Mouse (Mus musculus): Measurements from ENCODE around the gene Olfr655. TPM values are rescaled to one million over a fixed set of nuclear protein-coding genes. Genes with fewer than 3 reads are reported as not detected.

Olfr655 gene
- polyA plus RNA-seq (2014; fragmentation: Nextera tagmentation; extraction: Ambion mirVana), result not detected in 2 replicates

DNA sequence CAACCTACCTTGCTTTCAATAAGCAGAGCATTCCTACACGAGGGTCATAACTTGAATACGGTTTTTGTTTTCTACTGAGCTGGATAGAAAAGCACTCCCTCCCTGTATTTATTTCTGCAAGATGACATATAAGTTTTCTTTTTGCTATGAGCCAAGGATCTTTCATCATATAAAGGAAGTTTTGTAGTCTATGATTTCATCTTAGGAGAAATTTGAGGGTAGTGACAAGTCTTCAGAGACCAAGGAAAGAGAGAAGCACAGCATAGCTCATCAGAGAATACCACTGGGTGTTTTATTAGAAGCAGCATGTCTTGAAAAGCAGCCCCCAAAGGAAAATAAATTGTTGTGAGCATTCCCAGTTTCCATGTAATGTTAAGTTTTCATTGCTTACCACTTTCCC lies at the start of gene Olfr655:
Olfr655 (minus strand) TSS at position 101 of the 400 bp plus-strand sequence.
- Histone ChIP-seq H3K9ac (ENCODE audit: low read length) (no peak within 1 kb of the TSS), H3K9me3 (ENCODE audit: control insufficient read depth, low read length) (no peaks in the 10 kb centered on the region), H3K36me3 (ENCODE audit: control insufficient read depth, insufficient read depth, low read length) (no peaks in the 10 kb centered on the region), H3K4me2 (ENCODE audit: low read depth, severe bottlenecking) (no peak within 1 kb of the TSS), H3K4me1 (ENCODE audit: control insufficient read depth, insufficient read depth, low read length) (no peaks in the 10 kb centered on the region), H3K27ac (replicated peaks; ENCODE audit: low read depth, low read length) (no peak within 1 kb of the TSS), H3K27me3 (ENCODE audit: control insufficient read depth, insufficient read depth, low read length) (no peaks in the 10 kb centered on the region), H3K4me3 (ENCODE audit: low read depth, low read length) (no peak within 1 kb of the TSS)
- ATAC-seq (ENCODE audit: insufficient number of reproducible peaks, low FRiP score, low TSS enrichment, low read depth), result no peak
- WGBS, result 85% methylated on average over 2 of the region's 2 CpGs
- DNase-seq (ENCODE audit: low spot score), result no peak

DNA sequence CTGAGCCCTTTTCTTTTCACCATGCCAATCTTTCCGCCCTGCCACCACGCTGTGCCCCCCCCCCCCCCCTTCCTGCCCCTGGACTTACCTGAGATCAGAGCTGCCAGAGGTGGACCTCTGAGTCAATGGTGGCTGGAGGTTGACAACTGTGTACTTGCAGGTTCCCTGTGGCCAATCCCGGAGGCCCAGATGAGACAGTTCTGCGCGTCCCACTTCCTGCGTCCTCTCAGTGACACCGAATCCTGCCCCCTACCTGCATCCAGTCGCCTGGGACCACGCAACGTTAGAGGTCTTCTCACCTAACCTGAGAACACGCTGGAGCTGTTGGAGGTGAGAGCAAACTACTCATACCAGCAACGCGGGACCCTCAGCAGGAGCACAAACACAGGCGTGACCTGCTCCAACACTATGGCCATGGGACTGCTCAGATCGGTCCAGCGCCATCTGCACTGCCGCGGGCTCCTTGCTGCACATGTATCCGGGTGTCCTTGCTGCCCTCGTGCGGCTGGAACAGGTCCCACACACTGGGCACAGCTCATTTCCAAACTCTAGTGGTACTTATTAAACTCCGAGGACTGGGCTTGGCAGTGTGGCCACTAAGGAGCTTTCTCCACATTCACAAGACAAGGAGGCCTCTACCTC lies 45.4 kb upstream of the Olfr655 start, which contains the start of gene Olfr658:
Olfr658 (minus strand) TSS at position 465 of the 642 bp plus-strand sequence.
- Histone ChIP-seq H3K36me3 (ENCODE audit: control insufficient read depth, insufficient read depth, low read length) (no peaks in the 10 kb centered on the region), H3K27ac (replicated peaks; ENCODE audit: low read depth, low read length) (no peak within 1 kb of the TSS), H3K4me3 (ENCODE audit: low read depth, low read length) (no peak within 1 kb of the TSS), H3K9me3 (ENCODE audit: control insufficient read depth, low read length) (no peaks in the 10 kb centered on the region), H3K9ac (ENCODE audit: low read length) (no peak within 1 kb of the TSS), H3K4me2 (ENCODE audit: low read depth, severe bottlenecking) (peak within 1 kb of the TSS; percentile 42), H3K27me3 (ENCODE audit: control insufficient read depth, insufficient read depth, low read length) (no peaks in the 10 kb centered on the region), H3K4me1 (ENCODE audit: control insufficient read depth, insufficient read depth, low read length) (no peaks in the 10 kb centered on the region)
- ATAC-seq (ENCODE audit: insufficient number of reproducible peaks, low FRiP score, low TSS enrichment, low read depth) (peak; percentile 82), DNase-seq (ENCODE audit: low spot score) (peak; percentile 76)
- WGBS, result 27% methylated on average over 22 of the region's 22 CpGs

DNA sequence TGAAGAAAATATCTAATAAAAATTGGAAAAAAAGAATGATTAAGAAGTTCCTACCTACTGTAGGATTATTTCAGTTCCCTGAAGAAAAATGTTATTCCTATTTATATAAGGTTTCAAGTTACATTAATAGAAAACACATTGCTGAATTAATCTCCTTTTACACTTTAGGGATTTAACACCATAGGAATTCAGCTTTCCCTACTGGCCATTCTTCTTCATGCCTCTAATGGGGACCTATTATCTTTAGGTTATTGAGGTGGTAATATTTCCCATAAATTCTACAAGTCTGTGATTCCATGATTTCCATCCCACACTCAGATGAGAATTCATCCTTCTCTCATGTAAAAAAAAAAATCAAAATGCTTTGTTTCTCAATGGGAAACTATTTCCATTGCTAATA lies 22.9 kb upstream of the Olfr655 start, which contains the start of gene Olfr657:
Olfr657 (plus strand) TSS at position 301 of the 400 bp plus-strand sequence.
- ATAC-seq (ENCODE audit: insufficient number of reproducible peaks, low FRiP score, low TSS enrichment, low read depth), result no peak
- no peak within 1 kb of the TSS for H3K9ac ChIP-seq (ENCODE audit: low read length)
- H3K4me3 ChIP-seq (ENCODE audit: low read depth, low read length), result no peak within 1 kb of the TSS
- H3K9me3 ChIP-seq (ENCODE audit: control insufficient read depth, low read length), result no peaks in the 10 kb centered on the region
- H3K4me1 ChIP-seq (ENCODE audit: control insufficient read depth, insufficient read depth, low read length), result no peaks in the 10 kb centered on the region
- H3K4me2 ChIP-seq (ENCODE audit: low read depth, severe bottlenecking), result no peak within 1 kb of the TSS
- no peak within 1 kb of the TSS for H3K27ac ChIP-seq (replicated peaks; ENCODE audit: low read depth, low read length)
- no peak for DNase-seq (ENCODE audit: low spot score)
- H3K36me3 ChIP-seq (ENCODE audit: control insufficient read depth, insufficient read depth, low read length), result no peaks in the 10 kb centered on the region
- no peaks in the 10 kb centered on the region for H3K27me3 ChIP-seq (ENCODE audit: control insufficient read depth, insufficient read depth, low read length)

DNA sequence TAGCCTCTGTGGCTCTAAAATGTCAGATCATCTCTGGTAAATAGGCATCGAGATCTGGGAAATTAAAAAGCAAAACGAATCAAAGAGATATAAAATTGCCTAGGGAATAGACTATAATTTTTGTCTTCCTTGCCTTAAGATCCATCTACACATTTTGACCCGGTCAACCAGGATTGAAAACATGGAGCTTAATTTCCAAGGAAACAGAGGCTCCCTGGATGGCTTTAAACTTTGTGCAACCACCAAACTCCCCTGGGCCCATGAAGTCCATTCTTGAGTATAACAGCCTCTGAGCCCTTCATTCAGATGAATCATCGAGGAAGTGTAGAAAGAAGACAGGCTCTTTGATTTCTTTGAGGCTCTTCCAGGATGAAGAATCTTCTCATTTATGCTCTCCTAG lies 12.1 kb upstream of the Olfr655 start, which contains the start of gene Olfr656:
Olfr656 (plus strand) TSS at position 301 of the 400 bp plus-strand sequence.
- no peak within 1 kb of the TSS for H3K4me2 ChIP-seq (ENCODE audit: low read depth, severe bottlenecking)
- H3K4me3 ChIP-seq (ENCODE audit: low read depth, low read length), result no peak within 1 kb of the TSS
- H3K9me3 ChIP-seq (ENCODE audit: control insufficient read depth, low read length), result no peaks in the 10 kb centered on the region
- WGBS, result 84% methylated on average over 4 of the region's 4 CpGs
- DNase-seq (ENCODE audit: low spot score) (no peak), ATAC-seq (ENCODE audit: insufficient number of reproducible peaks, low FRiP score, low TSS enrichment, low read depth) (no peak)
- no peak within 1 kb of the TSS for H3K9ac ChIP-seq (ENCODE audit: low read length)
- H3K27me3 ChIP-seq (ENCODE audit: control insufficient read depth, insufficient read depth, low read length), result no peaks in the 10 kb centered on the region
- H3K36me3 ChIP-seq (ENCODE audit: control insufficient read depth, insufficient read depth, low read length), result no peaks in the 10 kb centered on the region
- H3K27ac ChIP-seq (replicated peaks; ENCODE audit: low read depth, low read length), result no peak within 1 kb of the TSS
- H3K4me1 ChIP-seq (ENCODE audit: control insufficient read depth, insufficient read depth, low read length), result no peaks in the 10 kb centered on the region

DNA sequence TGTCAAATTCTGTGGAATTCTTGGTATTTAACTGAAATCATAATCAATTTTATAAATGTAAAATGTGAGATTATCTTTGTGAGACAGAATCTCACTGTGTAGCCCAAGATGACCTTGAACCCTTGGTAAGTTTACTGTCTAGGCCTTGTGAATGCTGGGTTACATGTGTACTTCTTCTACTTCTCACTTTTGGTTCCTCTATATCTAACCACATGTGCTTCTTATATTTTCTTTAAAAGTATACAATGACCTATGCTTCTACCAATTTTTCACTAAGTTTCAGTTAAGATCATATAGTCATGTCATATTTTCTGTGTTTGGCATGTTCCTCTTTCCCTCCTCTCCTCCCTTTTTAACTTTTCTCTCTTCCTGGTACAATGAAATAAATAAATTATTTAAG lies 3.1 kb upstream of the Olfr655 start:
- H3K4me1 ChIP-seq (ENCODE audit: control insufficient read depth, insufficient read depth, low read length), result no peaks in the 10 kb centered on the region
- no peaks in the 10 kb centered on the region for H3K9me3 ChIP-seq (ENCODE audit: control insufficient read depth, low read length)
- no peak overlapping the region for H3K9ac ChIP-seq (ENCODE audit: low read length)
- H3K4me2 ChIP-seq (ENCODE audit: low read depth, severe bottlenecking), result no peak overlapping the region
- no peaks in the 10 kb centered on the region for H3K36me3 ChIP-seq (ENCODE audit: control insufficient read depth, insufficient read depth, low read length)
- no peaks in the 10 kb centered on the region for H3K27me3 ChIP-seq (ENCODE audit: control insufficient read depth, insufficient read depth, low read length)
- H3K27ac ChIP-seq (replicated peaks; ENCODE audit: low read depth, low read length), result no peak overlapping the region
- no peak overlapping the region for H3K4me3 ChIP-seq (ENCODE audit: low read depth, low read length)
- DNase-seq (ENCODE audit: low spot score), result no peak
- no peak for ATAC-seq (ENCODE audit: insufficient number of reproducible peaks, low FRiP score, low TSS enrichment, low read depth)

DNA sequence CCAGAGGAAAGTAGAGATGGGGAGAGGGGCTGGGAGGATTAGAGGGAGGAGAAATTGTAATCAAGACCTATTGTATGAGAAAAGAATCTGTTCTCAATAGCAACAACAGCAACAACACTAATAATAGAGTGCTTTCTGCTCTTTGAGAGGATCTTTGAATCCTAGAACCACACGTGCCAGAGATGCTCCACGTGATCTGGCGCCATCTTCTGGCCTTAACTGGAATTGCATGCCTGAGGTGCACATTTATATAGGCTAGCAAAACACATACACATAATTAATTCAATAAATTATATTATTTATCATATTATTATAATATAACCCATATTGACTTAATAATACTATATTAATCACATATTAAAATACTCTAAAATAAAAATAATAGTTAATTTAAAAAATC lies 1.6 kb upstream of the Olfr655 start:
- H3K4me1 ChIP-seq (ENCODE audit: control insufficient read depth, insufficient read depth, low read length), result no peaks in the 10 kb centered on the region
- DNase-seq (ENCODE audit: low spot score), result peak; percentile 65
- H3K36me3 ChIP-seq (ENCODE audit: control insufficient read depth, insufficient read depth, low read length), result no peaks in the 10 kb centered on the region
- H3K27me3 ChIP-seq (ENCODE audit: control insufficient read depth, insufficient read depth, low read length), result no peaks in the 10 kb centered on the region
- WGBS, result 1% methylated on average over 3 of the region's 3 CpGs
- H3K9me3 ChIP-seq (ENCODE audit: control insufficient read depth, low read length), result no peaks in the 10 kb centered on the region
- no peak for ATAC-seq (ENCODE audit: insufficient number of reproducible peaks, low FRiP score, low TSS enrichment, low read depth)
- no peak overlapping the region for H3K9ac ChIP-seq (ENCODE audit: low read length)
- H3K4me3 ChIP-seq (ENCODE audit: low read depth, low read length), result no peak overlapping the region
- no peak overlapping the region for H3K4me2 ChIP-seq (ENCODE audit: low read depth, severe bottlenecking)
- H3K27ac ChIP-seq (replicated peaks; ENCODE audit: low read depth, low read length), result no peak overlapping the region

GRCm38 (mm10) chr7:104588274-104588673 lies 13.3 kb downstream of the Olfr655 start:
- no peaks in the 10 kb centered on the region for H3K27me3 ChIP-seq (ENCODE audit: control insufficient read depth, insufficient read depth, low read length)
- ATAC-seq (ENCODE audit: insufficient number of reproducible peaks, low FRiP score, low TSS enrichment, low read depth) (no peak), DNase-seq (ENCODE audit: low spot score) (no peak)
- H3K9ac ChIP-seq (ENCODE audit: low read length), result no peak overlapping the region
- no peaks in the 10 kb centered on the region for H3K36me3 ChIP-seq (ENCODE audit: control insufficient read depth, insufficient read depth, low read length)
- 86% methylated on average over 5 of the region's 5 CpGs for WGBS
- no peak overlapping the region for H3K4me2 ChIP-seq (ENCODE audit: low read depth, severe bottlenecking)
- H3K4me3 ChIP-seq (ENCODE audit: low read depth, low read length), result no peak overlapping the region
- no peaks in the 10 kb centered on the region for H3K9me3 ChIP-seq (ENCODE audit: control insufficient read depth, low read length)
- no peak overlapping the region for H3K27ac ChIP-seq (replicated peaks; ENCODE audit: low read depth, low read length)
- H3K4me1 ChIP-seq (ENCODE audit: control insufficient read depth, insufficient read depth, low read length), result no peaks in the 10 kb centered on the region

- WGBS, result 87% methylated on average over 4 of the region's 4 CpGs
- ATAC-seq (ENCODE audit: insufficient number of reproducible peaks, low FRiP score, low TSS enrichment, low read depth) (no peak), DNase-seq (ENCODE audit: low spot score) (no peak)
- Histone ChIP-seq H3K27me3 (ENCODE audit: control insufficient read depth, insufficient read depth, low read length) (no peaks in the 10 kb centered on the region), H3K4me3 (ENCODE audit: low read depth, low read length) (no peak within 1 kb of the TSS), H3K9me3 (ENCODE audit: control insufficient read depth, low read length) (no peaks in the 10 kb centered on the region), H3K4me2 (ENCODE audit: low read depth, severe bottlenecking) (no peak within 1 kb of the TSS), H3K4me1 (ENCODE audit: control insufficient read depth, insufficient read depth, low read length) (no peaks in the 10 kb centered on the region), H3K36me3 (ENCODE audit: control insufficient read depth, insufficient read depth, low read length) (no peaks in the 10 kb centered on the region), H3K9ac (ENCODE audit: low read length) (no peak within 1 kb of the TSS), H3K27ac (replicated peaks; ENCODE audit: low read depth, low read length) (no peak within 1 kb of the TSS)
Observed at GRCm38 (mm10) chr7:104586725-104587124, 14.9 kb downstream of the Olfr655 start, which contains the start of gene Olfr654. Gene Olfr654, plus strand, starts transcription at chr7:104587025.

DNA sequence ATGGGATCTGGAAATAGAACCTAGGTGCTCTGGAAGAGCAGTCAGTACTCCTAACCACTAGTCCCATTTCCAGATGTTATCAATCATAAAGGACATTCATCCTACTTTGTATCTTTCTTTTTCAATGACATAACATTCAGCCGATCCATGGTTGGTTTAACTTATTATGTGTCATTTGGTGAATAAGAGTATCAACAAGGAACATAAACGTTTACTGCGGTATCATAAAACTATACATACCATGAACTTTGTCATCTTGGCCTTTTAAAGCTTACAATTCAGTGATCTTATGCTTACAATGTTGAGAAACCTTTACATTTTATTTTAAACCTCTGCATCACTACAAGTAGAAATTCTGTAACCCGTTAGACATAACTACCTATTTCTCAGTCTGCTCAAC lies 20.1 kb downstream of the Olfr655 start:
- Histone ChIP-seq H3K4me3 (ENCODE audit: low read depth, low read length) (no peak overlapping the region), H3K9me3 (ENCODE audit: control insufficient read depth, low read length) (no peaks in the 10 kb centered on the region), H3K36me3 (ENCODE audit: control insufficient read depth, insufficient read depth, low read length) (no peaks in the 10 kb centered on the region), H3K4me1 (ENCODE audit: control insufficient read depth, insufficient read depth, low read length) (no peaks in the 10 kb centered on the region), H3K4me2 (ENCODE audit: low read depth, severe bottlenecking) (no peak overlapping the region), H3K27me3 (ENCODE audit: control insufficient read depth, insufficient read depth, low read length) (no peaks in the 10 kb centered on the region), H3K27ac (replicated peaks; ENCODE audit: low read depth, low read length) (no peak overlapping the region), H3K9ac (ENCODE audit: low read length) (no peak overlapping the region)
- no peak for DNase-seq (ENCODE audit: low spot score)
- WGBS, result 84% methylated on average over 4 of the region's 4 CpGs
- ATAC-seq (ENCODE audit: insufficient number of reproducible peaks, low FRiP score, low TSS enrichment, low read depth), result no peak

Measured in limb, embryonic 11.5 days (tissue).